Mouse (Mus musculus) liver, embryonic 14.5 days (tissue): ENCODE results near the gene Rcsd1.

Source experiments
- CTCF ChIP-seq: IDR thresholded peaks from 2 replicates; pipeline ENCODE4 v1.5.1; 2016; ENCODE audit warnings: antibody characterized with exemption, low read depth, control low read depth
- EP300 ChIP-seq: IDR thresholded peaks from 2 replicates; pipeline ENCODE4 v1.6.1; 2016; ENCODE audit warnings: antibody characterized with exemption, low read depth

DNA sequence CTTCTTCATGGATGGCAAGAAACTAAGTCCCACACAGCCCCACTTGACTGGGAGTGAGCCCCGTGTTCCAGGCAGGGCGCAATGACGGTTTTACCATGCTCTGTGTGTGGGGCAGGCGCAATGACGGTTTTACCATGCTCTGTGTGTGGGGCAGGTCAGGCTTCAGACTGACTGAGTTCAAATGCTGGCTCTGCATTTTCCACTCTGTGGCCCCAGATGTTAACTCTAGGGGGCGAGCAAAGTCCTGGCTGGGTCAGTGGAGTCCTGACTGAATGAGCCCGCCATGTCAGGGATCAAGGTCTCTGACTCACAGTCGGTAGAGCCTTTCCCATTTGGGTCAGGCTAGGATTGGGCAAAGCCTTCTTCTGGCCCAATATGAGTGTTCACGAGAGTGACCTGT, 37.2 kb downstream of the Rcsd1 start:
- TF ChIP-seq CTCF, result peak; percentile 39; the same call in 1 of the 2 replicates
- no peak for TF ChIP-seq EP300
